ENCODE assay signal across 11 mouse cellular contexts in the genomic region with DNA sequence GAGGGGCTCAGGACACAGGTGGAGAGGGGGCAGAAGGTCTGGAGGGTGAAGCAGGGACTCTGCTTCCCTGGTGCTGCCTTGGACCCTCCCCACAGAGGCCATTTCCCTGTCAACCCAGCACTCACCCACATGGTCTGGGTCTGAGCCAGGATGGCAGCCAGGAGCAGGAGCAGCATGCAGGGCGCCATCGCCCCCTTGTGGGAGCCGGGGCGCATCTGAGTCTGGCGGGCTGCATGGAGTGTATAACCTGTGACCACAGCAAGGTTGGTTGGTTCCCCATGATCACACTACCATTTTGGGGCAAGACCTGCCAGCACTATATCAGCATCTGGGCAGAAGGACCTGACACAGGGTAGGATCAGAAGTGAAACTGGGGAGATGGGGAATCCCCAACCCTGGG. TPM values are rescaled to one million over a fixed set of nuclear protein-coding genes. Genes with fewer than 3 reads are reported as not detected.
DNase-seq lines count a peak whose midpoint lies in the region; ATAC-seq and TF ChIP-seq lines count a peak whose summit lies in the region.
"Had no signal": no experiment of that assay in that cellular context is flagged by ENCODE, and none has a peak within 500 bp of the region (broad histone marks: within the 10 kb centered on the region; RNA-seq: fewer than 3 reads in every experiment).

No protein-coding gene starts in this region.

- H3K4me3 ChIP-seq in liver, adult 2 months (ENCODE audit: insufficient read depth, low read depth, low read length) = no peak overlapping the region
- no peak overlapping the region for H3K4me3 ChIP-seq in liver, embryonic 11.5 days (ENCODE audit: low read depth, low read length)
- H3K4me3 ChIP-seq in heart, embryonic 12.5 days = no peak overlapping the region
- H3K4me3 ChIP-seq: left cerebral cortex, adult 2 months had no signal

- DNase-seq in adrenal gland, postnatal 10 days = peak; percentile 17
- no peak for DNase-seq in adrenal gland, postnatal 4 days (ENCODE audit: low spot score in 2 of 2)
- no peak for DNase-seq in liver, adult 2 months (ENCODE audit: extremely low read depth, low read depth, low spot score)
- no peak for DNase-seq in liver, embryonic 11.5 days (ENCODE audit: low spot score)
- peak; percentile 36 for DNase-seq in retina, postnatal 1 day
- no peak for DNase-seq in urinary bladder, adult 18-20 months (ENCODE audit: low spot score in 2 of 2)
- DNase-seq: gastrocnemius, postnatal 36 days had no signal

- TF ChIP-seq POLR2A in liver, adult 2 months (IDR thresholded peaks at IDR 0.05; ENCODE audit: extremely low read depth, insufficient read depth, low read length) = no peak

- H3K79me2 ChIP-seq in liver, adult 2 months (ENCODE audit: control insufficient read depth, insufficient read depth, low read length) = no peaks in the 10 kb centered on the region

- no peaks in the 10 kb centered on the region for H3K4me1 ChIP-seq in liver, adult 2 months (ENCODE audit: control insufficient read depth, insufficient read depth, low read length)
- no peaks in the 10 kb centered on the region for H3K4me1 ChIP-seq in liver, embryonic 11.5 days (replicated peaks; ENCODE audit: control insufficient read depth, insufficient read depth, low read length)
- H3K4me1 ChIP-seq in heart, embryonic 12.5 days (replicated peaks) = no peaks in the 10 kb centered on the region

- 19% methylated on average over 5 of the region's 5 CpGs for WGBS in liver, adult 2 months
- 19% methylated on average over 5 of the region's 5 CpGs for WGBS in liver, embryonic 11.5 days
- 21% methylated on average over 5 of the region's 5 CpGs for WGBS in heart, embryonic 12.5 days

- H3K27me3 ChIP-seq in liver, adult 2 months (ENCODE audit: control insufficient read depth, insufficient read depth, low read length) = peaks cover 2% of the 10 kb centered on the region; the same call in 1 of the 2 replicates
- peaks cover 18% of the 10 kb centered on the region for H3K27me3 ChIP-seq in liver, embryonic 11.5 days (replicated peaks; ENCODE audit: control insufficient read depth, insufficient read depth, low read length)
- peaks cover 73% of the 10 kb centered on the region for H3K27me3 ChIP-seq in heart, embryonic 12.5 days (replicated peaks)

- peak; percentile 30; the same call in 1 of the 2 replicates for TF ChIP-seq CTCF in liver, adult 2 months (IDR thresholded peaks at IDR 0.05; ENCODE audit: low read depth, low read length)

- no peak overlapping the region for H3K4me2 ChIP-seq in liver, embryonic 11.5 days
- H3K4me2 ChIP-seq in heart, embryonic 12.5 days = no peak overlapping the region

- ATAC-seq in liver, embryonic 11.5 days (replicated peaks; ENCODE audit: low FRiP score) = no peak
- peak; percentile 79 for ATAC-seq in common myeloid progenitor, adult 5-6 weeks (replicated peaks; ENCODE audit: low read depth, poor library complexity, severe bottlenecking)
- ATAC-seq in heart, embryonic 12.5 days (ENCODE audit: insufficient number of reproducible peaks, low FRiP score) = no peak

- H3K9ac ChIP-seq in liver, adult 2 months (ENCODE audit: low read depth, low read length) = no peak overlapping the region
- no peak overlapping the region for H3K9ac ChIP-seq in liver, embryonic 11.5 days (ENCODE audit: low read depth, low read length)
- H3K9ac ChIP-seq in heart, embryonic 12.5 days = no peak overlapping the region

- H3K9me3 ChIP-seq in liver, embryonic 11.5 days (ENCODE audit: control insufficient read depth, low read length) = no peaks in the 10 kb centered on the region
- H3K9me3 ChIP-seq in heart, embryonic 12.5 days (replicated peaks) = no peaks in the 10 kb centered on the region

- H3K36me3 ChIP-seq in liver, adult 2 months (ENCODE audit: control insufficient read depth, insufficient read depth, low read length) = no peaks in the 10 kb centered on the region
- no peaks in the 10 kb centered on the region for H3K36me3 ChIP-seq in liver, embryonic 11.5 days (ENCODE audit: control insufficient read depth, insufficient read depth, low read length)
- H3K36me3 ChIP-seq in heart, embryonic 12.5 days = no peaks in the 10 kb centered on the region

- H3K27ac ChIP-seq in liver, adult 2 months (replicated peaks; ENCODE audit: insufficient read depth, low read depth, low read length) = no peak overlapping the region
- no peak overlapping the region for H3K27ac ChIP-seq in liver, embryonic 11.5 days (ENCODE audit: low read depth, low read length)
- no peak overlapping the region for H3K27ac ChIP-seq in heart, embryonic 12.5 days (ENCODE audit: poor library complexity, severe bottlenecking)
- H3K27ac ChIP-seq: left cerebral cortex, adult 2 months had no signal

RNA-seq across cellular contexts. Expression of gene H2-T3, which starts 8.2 kb away (rescaled TPM):
- total RNA-seq in adrenal gland, postnatal 10 days (2021) = not detected
- not detected for total RNA-seq in adrenal gland, postnatal 4 days (2021)
- total RNA-seq in liver, adult 2 months (2014; rRNA removed) = not detected in 2 replicates
- not detected in 2 replicates for polyA plus RNA-seq in liver, adult 2 months (2012; rRNA removed)
- polyA plus RNA-seq in liver, embryonic 11.5 days (2014; fragmentation: Nextera tagmentation; extraction: Ambion mirVana) = not detected in 2 replicates
- not detected in 2 replicates for total RNA-seq in common myeloid progenitor, adult 5-6 weeks (2017)
- polyA plus RNA-seq in heart, embryonic 12.5 days (2016; fragmentation: Nextera tagmentation; extraction: Ambion mirVana) = not detected in 2 replicates
- total RNA-seq: left cerebral cortex, adult 2 months had no signal
- polyA plus RNA-seq: neural tube, embryonic 14.5 days had no signal

RNA-seq across cellular contexts. Expression of gene Gm8909, which starts 30.0 kb away (rescaled TPM):
- total RNA-seq in adrenal gland, postnatal 10 days (2021) = under 1 TPM in 1 of 2 experiments, not detected in 1; 0.33 TPM
- total RNA-seq in adrenal gland, postnatal 4 days (2021) = under 1 TPM in 1 of 2 experiments, not detected in 1; 0.50 TPM
- not detected in 2 replicates for total RNA-seq in liver, adult 2 months (2014; rRNA removed)
- polyA plus RNA-seq in liver, adult 2 months (2012; rRNA removed) = not detected in 2 replicates
- 0.25 and 0.31 TPM in 2 replicates for polyA plus RNA-seq in liver, embryonic 11.5 days (2014; fragmentation: Nextera tagmentation; extraction: Ambion mirVana)
- total RNA-seq in common myeloid progenitor, adult 5-6 weeks (2017) = not detected in 2 replicates
- 0.18 TPM in 1 of 2 replicates, not detected in the other for polyA plus RNA-seq in heart, embryonic 12.5 days (2016; fragmentation: Nextera tagmentation; extraction: Ambion mirVana)
- total RNA-seq: gastrocnemius, postnatal 36 days; left cerebral cortex, adult 2 months had no signal
- polyA plus RNA-seq: neural tube, embryonic 14.5 days had no signal

RNA-seq across cellular contexts. Expression of gene Rpp21, which starts 59.6 kb away (rescaled TPM):
- total RNA-seq in adrenal gland, postnatal 10 days (2021) = 10 to 100 TPM; 38.3 to 48.1 TPM
- 10 to 100 TPM; 41.5 to 45.2 TPM for total RNA-seq in adrenal gland, postnatal 4 days (2021)
- total RNA-seq in liver, adult 2 months (2014; rRNA removed) = 10.6 and 16.4 TPM in 2 replicates
- 42.7 and 43.6 TPM in 2 replicates for polyA plus RNA-seq in liver, adult 2 months (2012; rRNA removed)
- 101 and 112 TPM in 2 replicates for polyA plus RNA-seq in liver, embryonic 11.5 days (2014; fragmentation: Nextera tagmentation; extraction: Ambion mirVana)
- 19.6 and 21.1 TPM in 2 replicates for total RNA-seq in common myeloid progenitor, adult 5-6 weeks (2017)
- 84.4 and 87.9 TPM in 2 replicates for polyA plus RNA-seq in heart, embryonic 12.5 days (2016; fragmentation: Nextera tagmentation; extraction: Ambion mirVana)

Comparison
In these comparisons a context has a peak if more than half of its experiments do, and no peak if none do; other contexts are left out.
1. DNase-seq: peak in adrenal gland, postnatal 10 days (single experiment) and retina, postnatal 1 day (single experiment); none in adrenal gland, postnatal 4 days (0 of 2), liver, adult 2 months (single experiment), liver, embryonic 11.5 days (single experiment) and urinary bladder, adult 18-20 months (0 of 2).